Mouse (Mus musculus): ENCODE measurements at regions not wholly inside any gene's neighbourhood (a gene's known extent, or its start where the extent isn't known, plus 50 kb on each side); places are given as distances from the start of the nearest gene placed in this dataset.

- H3K4me1 ChIP-seq (ENCODE audit: control insufficient read depth, insufficient read depth, low read length): no peaks in the 10 kb centered on the region
Observed at GRCm38 (mm10) chr7:133432343-133432742, 169.6 kb downstream of the Tex36 start.

GRCm38 (mm10) chr7:133402072-133402471 lies 199.9 kb downstream of the Tex36 start:
- Histone ChIP-seq H3K9me3 (ENCODE audit: control insufficient read depth, low read length) (no peaks in the 10 kb centered on the region), H3K27me3 (replicated peaks; ENCODE audit: control insufficient read depth, insufficient read depth, low read length) (no peaks in the 10 kb centered on the region), H3K4me3 (ENCODE audit: low read length) (no peak overlapping the region), H3K27ac (ENCODE audit: low read length) (no peak overlapping the region), H3K9ac (ENCODE audit: low read depth, low read length) (no peak overlapping the region), H3K36me3 (ENCODE audit: control insufficient read depth, insufficient read depth, low read length) (no peaks in the 10 kb centered on the region), H3K4me1 (ENCODE audit: control insufficient read depth, insufficient read depth, low read length) (no peaks in the 10 kb centered on the region), H3K4me2 (ENCODE audit: low read depth, low read length) (no peak overlapping the region)
- 35% methylated on average over 2 of the region's 2 CpGs for WGBS
- ATAC-seq: no peak

More at GRCm38 (mm10) chr7:133432343-133432742, 169.6 kb downstream of the Tex36 start:
- Histone ChIP-seq H3K4me3 (ENCODE audit: low read length) (no peak overlapping the region), H3K4me2 (ENCODE audit: low read depth, low read length) (no peak overlapping the region), H3K9ac (ENCODE audit: low read depth, low read length) (no peak overlapping the region), H3K27ac (ENCODE audit: low read length) (no peak overlapping the region), H3K27me3 (replicated peaks; ENCODE audit: control insufficient read depth, insufficient read depth, low read length) (no peaks in the 10 kb centered on the region), H3K36me3 (ENCODE audit: control insufficient read depth, insufficient read depth, low read length) (no peaks in the 10 kb centered on the region), H3K9me3 (ENCODE audit: control insufficient read depth, low read length) (no peaks in the 10 kb centered on the region)
- ATAC-seq: no peak
- WGBS: 93% methylated on average over 1 of the region's 1 CpGs

GRCm38 (mm10) chr7:133400691-133401090 lies 201.3 kb downstream of the Tex36 start:
- Histone ChIP-seq H3K27ac (ENCODE audit: low read length) (no peak overlapping the region), H3K4me3 (ENCODE audit: low read length) (no peak overlapping the region), H3K4me1 (ENCODE audit: control insufficient read depth, insufficient read depth, low read length) (no peaks in the 10 kb centered on the region), H3K4me2 (ENCODE audit: low read depth, low read length) (no peak overlapping the region), H3K27me3 (replicated peaks; ENCODE audit: control insufficient read depth, insufficient read depth, low read length) (no peaks in the 10 kb centered on the region), H3K9me3 (ENCODE audit: control insufficient read depth, low read length) (no peaks in the 10 kb centered on the region), H3K36me3 (ENCODE audit: control insufficient read depth, insufficient read depth, low read length) (no peaks in the 10 kb centered on the region), H3K9ac (ENCODE audit: low read depth, low read length) (no peak overlapping the region)
- 62% methylated on average over 4 of the region's 4 CpGs for WGBS
- ATAC-seq: no peak

- Histone ChIP-seq H3K9ac (ENCODE audit: low read depth, low read length) (no peak overlapping the region), H3K27me3 (replicated peaks; ENCODE audit: control insufficient read depth, insufficient read depth, low read length) (no peaks in the 10 kb centered on the region), H3K4me2 (ENCODE audit: low read depth, low read length) (no peak overlapping the region), H3K4me3 (ENCODE audit: low read length) (no peak overlapping the region), H3K36me3 (ENCODE audit: control insufficient read depth, insufficient read depth, low read length) (no peaks in the 10 kb centered on the region), H3K27ac (ENCODE audit: low read length) (no peak overlapping the region), H3K9me3 (ENCODE audit: control insufficient read depth, low read length) (no peaks in the 10 kb centered on the region), H3K4me1 (ENCODE audit: control insufficient read depth, insufficient read depth, low read length) (no peaks in the 10 kb centered on the region)
- WGBS: 75% methylated on average over 6 of the region's 6 CpGs
- no peak for ATAC-seq
Observed at GRCm38 (mm10) chr7:133388716-133389115, 213.2 kb downstream of the Tex36 start.

GRCm38 (mm10) chr7:133382032-133382712 lies 219.8 kb downstream of the Tex36 start:
- Histone ChIP-seq H3K4me2 (ENCODE audit: low read depth, low read length) (no peak overlapping the region), H3K27ac (ENCODE audit: low read length) (no peak overlapping the region), H3K4me1 (ENCODE audit: control insufficient read depth, insufficient read depth, low read length) (peaks cover 4% of the 10 kb centered on the region; the same call in 1 of the 2 replicates), H3K9me3 (ENCODE audit: control insufficient read depth, low read length) (no peaks in the 10 kb centered on the region), H3K27me3 (replicated peaks; ENCODE audit: control insufficient read depth, insufficient read depth, low read length) (no peaks in the 10 kb centered on the region), H3K36me3 (ENCODE audit: control insufficient read depth, insufficient read depth, low read length) (no peaks in the 10 kb centered on the region), H3K9ac (ENCODE audit: low read depth, low read length) (no peak overlapping the region), H3K4me3 (ENCODE audit: low read length) (no peak overlapping the region)
- WGBS: 48% methylated on average over 7 of the region's 7 CpGs
- peak; percentile 97 for ATAC-seq

- H3K27me3 ChIP-seq (replicated peaks; ENCODE audit: control insufficient read depth, insufficient read depth, low read length): no peaks in the 10 kb centered on the region
- H3K27ac ChIP-seq (ENCODE audit: low read length): no peak overlapping the region
- H3K36me3 ChIP-seq (ENCODE audit: control insufficient read depth, insufficient read depth, low read length): no peaks in the 10 kb centered on the region
- 44% methylated on average over 1 of the region's 1 CpGs for WGBS
- H3K9me3 ChIP-seq (ENCODE audit: control insufficient read depth, low read length): no peaks in the 10 kb centered on the region
- no peak overlapping the region for H3K4me2 ChIP-seq (ENCODE audit: low read depth, low read length)
- H3K4me1 ChIP-seq (ENCODE audit: control insufficient read depth, insufficient read depth, low read length): peaks cover 4% of the 10 kb centered on the region; the same call in 1 of the 2 replicates
- H3K9ac ChIP-seq (ENCODE audit: low read depth, low read length): no peak overlapping the region
- peak; percentile 27; the same call in 1 of the 2 replicates for ATAC-seq
- no peak overlapping the region for H3K4me3 ChIP-seq (ENCODE audit: low read length)
Observed at GRCm38 (mm10) chr7:133379373-133379772, 222.6 kb downstream of the Tex36 start.

GRCm38 (mm10) chr7:133378338-133378737 lies 223.6 kb downstream of the Tex36 start:
- Histone ChIP-seq H3K27me3 (replicated peaks; ENCODE audit: control insufficient read depth, insufficient read depth, low read length) (no peaks in the 10 kb centered on the region), H3K9ac (ENCODE audit: low read depth, low read length) (no peak overlapping the region), H3K4me3 (ENCODE audit: low read length) (no peak overlapping the region), H3K27ac (ENCODE audit: low read length) (no peak overlapping the region), H3K4me2 (ENCODE audit: low read depth, low read length) (no peak overlapping the region), H3K36me3 (ENCODE audit: control insufficient read depth, insufficient read depth, low read length) (no peaks in the 10 kb centered on the region), H3K4me1 (ENCODE audit: control insufficient read depth, insufficient read depth, low read length) (peaks cover 4% of the 10 kb centered on the region; the same call in 1 of the 2 replicates), H3K9me3 (ENCODE audit: control insufficient read depth, low read length) (no peaks in the 10 kb centered on the region)
- WGBS: 87% methylated on average over 5 of the region's 5 CpGs
- no peak for ATAC-seq

- 72% methylated on average over 8 of the region's 8 CpGs for WGBS
- Histone ChIP-seq H3K4me3 (ENCODE audit: low read length) (no peak overlapping the region), H3K27ac (ENCODE audit: low read length) (no peak overlapping the region), H3K27me3 (replicated peaks; ENCODE audit: control insufficient read depth, insufficient read depth, low read length) (no peaks in the 10 kb centered on the region), H3K9ac (ENCODE audit: low read depth, low read length) (no peak overlapping the region), H3K9me3 (ENCODE audit: control insufficient read depth, low read length) (no peaks in the 10 kb centered on the region), H3K4me2 (ENCODE audit: low read depth, low read length) (no peak overlapping the region), H3K36me3 (ENCODE audit: control insufficient read depth, insufficient read depth, low read length) (no peaks in the 10 kb centered on the region), H3K4me1 (ENCODE audit: control insufficient read depth, insufficient read depth, low read length) (no peaks in the 10 kb centered on the region)
- no peak for ATAC-seq
Observed at GRCm38 (mm10) chr7:133376833-133377484, 225.0 kb downstream of the Tex36 start.

- WGBS: 53% methylated on average over 2 of the region's 2 CpGs
- Histone ChIP-seq H3K4me3 (ENCODE audit: low read length) (no peak overlapping the region), H3K27me3 (replicated peaks; ENCODE audit: control insufficient read depth, insufficient read depth, low read length) (no peaks in the 10 kb centered on the region), H3K27ac (ENCODE audit: low read length) (no peak overlapping the region), H3K9me3 (ENCODE audit: control insufficient read depth, low read length) (no peaks in the 10 kb centered on the region), H3K9ac (ENCODE audit: low read depth, low read length) (no peak overlapping the region), H3K4me1 (ENCODE audit: control insufficient read depth, insufficient read depth, low read length) (no peaks in the 10 kb centered on the region), H3K4me2 (ENCODE audit: low read depth, low read length) (no peak overlapping the region), H3K36me3 (ENCODE audit: control insufficient read depth, insufficient read depth, low read length) (no peaks in the 10 kb centered on the region)
- ATAC-seq: no peak
Observed at GRCm38 (mm10) chr7:133372695-133373094, 229.3 kb downstream of the Tex36 start.
